Mouse (Mus musculus): ENCODE measurements around the gene Gm45902. TPM values are rescaled to one million over a fixed set of nuclear protein-coding genes. Genes with fewer than 3 reads are reported as not detected.
A peak's percentile ranks its signal among the peaks of the same experiment; 100 is the strongest.

Gm45902 gene
- total RNA-seq, 1 experiment = 10.2 TPM

DNA sequence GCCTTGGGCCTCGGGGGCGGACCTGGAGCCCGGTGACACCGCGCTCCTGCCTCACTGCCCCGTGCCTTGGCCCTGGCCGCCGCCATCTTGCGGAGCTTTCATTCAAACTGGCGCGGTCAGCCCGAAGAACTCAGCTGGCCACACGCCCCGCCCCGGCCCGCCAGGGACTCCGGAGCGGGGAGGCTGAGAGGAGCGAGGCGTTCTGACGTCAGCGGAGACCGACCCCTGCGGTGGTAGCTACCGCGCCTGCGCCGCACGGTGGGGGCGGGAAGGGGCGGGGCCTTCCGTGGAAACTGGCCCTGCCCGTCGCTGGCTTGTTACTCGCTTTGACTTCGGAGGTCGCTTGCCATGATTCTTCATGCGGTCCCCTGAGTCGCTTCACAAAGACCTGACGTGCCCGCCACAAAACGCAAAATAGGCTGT is 37.7 kb downstream of the Gm45902 start, which contains the start of gene Suv39h2:
Gene Suv39h2 (minus strand): TSS at position 171 of the 423 bp plus-strand sequence.
- Histone ChIP-seq H3K4me1 (ENCODE audit: control insufficient read depth in 2 of 2, insufficient read depth in 2 of 2, low read length in 2 of 2, poor library complexity in 1 of 2) (peaks cover 0 to 2% of the 10 kb centered on the region in 2 experiments; a peak in 2 of 4 replicates), H3K36me3 (ENCODE audit: control insufficient read depth, insufficient read depth, low read length, poor library complexity, severe bottlenecking) (peaks cover 6% of the 10 kb centered on the region; the same call in 1 of the 2 replicates), H3K9ac (ENCODE audit: insufficient read depth, low read depth, low read length, poor library complexity, severe bottlenecking) (peak within 1 kb of the TSS; percentile 89), H3K9me3 (ENCODE audit: control insufficient read depth, insufficient read depth, low read depth, low read length) (no peaks in the 10 kb centered on the region), H3K27ac (ENCODE audit: insufficient read depth, low read depth, low read length, poor library complexity, severe bottlenecking) (peak within 1 kb of the TSS; percentile 72), H3K4me3 (ENCODE audit: insufficient read depth in 1 of 2, low read depth in 1 of 2, low read length in 2 of 2, poor library complexity in 1 of 2, severe bottlenecking in 1 of 2) (peak within 1 kb of the TSS; percentile 94 to 98)
- peak; percentile 83 for DNase-seq (ENCODE audit: low read depth, low spot score)
- in situ Hi-C loops (cut with MboI; ENCODE audit: low sequenced_read_pairs in 2 of 2, unreplicated experiment in 2 of 2) = no loop called here
- TF ChIP-seq CHD2 (IDR thresholded peaks at IDR 0.05; ENCODE audit: low read depth, low read length) (no peak), ZNF384 (IDR thresholded peaks at IDR 0.05; ENCODE audit: low read depth, low read length) (no peak), HCFC1 (IDR thresholded peaks at IDR 0.05; ENCODE audit: borderline replicate concordance, insufficient read depth, low read length) (no peak), MAFK (IDR thresholded peaks at IDR 0.05; ENCODE audit: insufficient read depth, low read depth, low read length) (no peak), ZC3H11A (IDR thresholded peaks at IDR 0.05; ENCODE audit: borderline replicate concordance, low read depth, low read length) (no peak)

DNA sequence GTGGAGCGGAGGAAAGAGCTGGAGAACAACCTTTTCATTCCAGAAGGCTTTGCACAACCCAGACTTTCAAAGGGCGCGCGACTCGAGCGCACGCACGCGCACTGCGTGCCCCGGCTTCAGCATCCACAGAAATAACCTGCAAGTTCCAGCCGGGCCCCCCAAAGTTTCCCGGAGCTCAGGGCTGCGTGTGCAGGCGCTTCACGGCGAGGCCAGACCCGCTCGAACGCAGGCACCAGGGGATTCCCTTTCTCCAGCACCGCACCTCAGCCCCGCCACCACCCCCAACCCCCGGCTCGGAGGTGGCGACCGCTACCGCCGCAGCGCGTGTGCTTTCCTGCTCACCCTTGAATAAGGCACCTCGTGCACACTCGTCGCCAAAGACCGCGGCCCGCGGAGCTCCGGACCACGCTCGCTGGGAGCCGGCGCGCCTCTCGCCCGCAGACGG is 38.2 kb downstream of the Gm45902 start:
- peak; percentile 56 for DNase-seq (ENCODE audit: low read depth, low spot score)
- no peak for TF ChIP-seq MAFK (IDR thresholded peaks at IDR 0.05; ENCODE audit: insufficient read depth, low read depth, low read length)
- TF ChIP-seq ZC3H11A (IDR thresholded peaks at IDR 0.05; ENCODE audit: borderline replicate concordance, low read depth, low read length) = no peak
- TF ChIP-seq CHD2 (IDR thresholded peaks at IDR 0.05; ENCODE audit: low read depth, low read length) = no peak
- TF ChIP-seq HCFC1 (IDR thresholded peaks at IDR 0.05; ENCODE audit: borderline replicate concordance, insufficient read depth, low read length) = no peak
- TF ChIP-seq ZNF384 (IDR thresholded peaks at IDR 0.05; ENCODE audit: low read depth, low read length) = no peak
- H3K4me1 ChIP-seq (ENCODE audit: control insufficient read depth in 2 of 2, insufficient read depth in 2 of 2, low read length in 2 of 2, poor library complexity in 1 of 2) = peaks cover 0 to 2% of the 10 kb centered on the region in 2 experiments; a peak in 2 of 4 replicates
- in situ Hi-C loops (cut with MboI; ENCODE audit: low sequenced_read_pairs in 2 of 2, unreplicated experiment in 2 of 2) = no loop called here
- peak overlapping the region; percentile 94 to 98 for H3K4me3 ChIP-seq (ENCODE audit: insufficient read depth in 1 of 2, low read depth in 1 of 2, low read length in 2 of 2, poor library complexity in 1 of 2, severe bottlenecking in 1 of 2)
- H3K27ac ChIP-seq (ENCODE audit: insufficient read depth, low read depth, low read length, poor library complexity, severe bottlenecking) = peak overlapping the region; percentile 72
- H3K9ac ChIP-seq (ENCODE audit: insufficient read depth, low read depth, low read length, poor library complexity, severe bottlenecking) = peak overlapping the region; percentile 89
- no peaks in the 10 kb centered on the region for H3K9me3 ChIP-seq (ENCODE audit: control insufficient read depth, insufficient read depth, low read depth, low read length)
- H3K36me3 ChIP-seq (ENCODE audit: control insufficient read depth, insufficient read depth, low read length, poor library complexity, severe bottlenecking) = peaks cover 6% of the 10 kb centered on the region

DNA sequence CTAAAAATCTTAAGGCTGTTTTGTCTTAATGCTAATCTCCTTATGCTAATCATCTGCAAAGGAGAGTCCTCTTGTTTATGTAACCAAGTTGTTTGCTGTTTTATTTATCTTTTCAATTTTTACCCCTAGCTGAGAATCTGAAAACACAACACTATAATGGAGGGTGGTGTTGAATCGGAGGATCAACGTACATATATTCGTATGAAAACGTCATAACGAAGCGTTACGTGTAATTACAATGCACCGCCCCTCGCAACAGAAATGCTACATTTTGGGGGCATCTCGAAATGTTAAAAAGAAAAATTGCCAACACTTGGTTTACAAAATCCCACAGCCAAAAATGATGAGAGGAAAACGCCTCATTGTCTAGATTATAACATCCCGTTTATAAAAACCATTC is 38.7 kb downstream of the Gm45902 start:
- no peak for DNase-seq (ENCODE audit: low read depth, low spot score)
- peak overlapping the region; percentile 94 to 98 for H3K4me3 ChIP-seq (ENCODE audit: insufficient read depth in 1 of 2, low read depth in 1 of 2, low read length in 2 of 2, poor library complexity in 1 of 2, severe bottlenecking in 1 of 2)
- no peak for TF ChIP-seq HCFC1 (IDR thresholded peaks at IDR 0.05; ENCODE audit: borderline replicate concordance, insufficient read depth, low read length)
- TF ChIP-seq CHD2 (IDR thresholded peaks at IDR 0.05; ENCODE audit: low read depth, low read length) = no peak
- H3K9ac ChIP-seq (ENCODE audit: insufficient read depth, low read depth, low read length, poor library complexity, severe bottlenecking) = peak overlapping the region; percentile 89
- no peak overlapping the region; the same call in 1 of the 2 replicates for H3K27ac ChIP-seq (ENCODE audit: insufficient read depth, low read depth, low read length, poor library complexity, severe bottlenecking)
- in situ Hi-C loops (cut with MboI; ENCODE audit: low sequenced_read_pairs in 2 of 2, unreplicated experiment in 2 of 2) = no loop called here
- peaks cover 9% of the 10 kb centered on the region for H3K36me3 ChIP-seq (ENCODE audit: control insufficient read depth, insufficient read depth, low read length, poor library complexity, severe bottlenecking)
- peaks cover 0 to 2% of the 10 kb centered on the region in 2 experiments; a peak in 2 of 4 replicates for H3K4me1 ChIP-seq (ENCODE audit: control insufficient read depth in 2 of 2, insufficient read depth in 2 of 2, low read length in 2 of 2, poor library complexity in 1 of 2)
- H3K9me3 ChIP-seq (ENCODE audit: control insufficient read depth, insufficient read depth, low read depth, low read length) = no peaks in the 10 kb centered on the region

DNA sequence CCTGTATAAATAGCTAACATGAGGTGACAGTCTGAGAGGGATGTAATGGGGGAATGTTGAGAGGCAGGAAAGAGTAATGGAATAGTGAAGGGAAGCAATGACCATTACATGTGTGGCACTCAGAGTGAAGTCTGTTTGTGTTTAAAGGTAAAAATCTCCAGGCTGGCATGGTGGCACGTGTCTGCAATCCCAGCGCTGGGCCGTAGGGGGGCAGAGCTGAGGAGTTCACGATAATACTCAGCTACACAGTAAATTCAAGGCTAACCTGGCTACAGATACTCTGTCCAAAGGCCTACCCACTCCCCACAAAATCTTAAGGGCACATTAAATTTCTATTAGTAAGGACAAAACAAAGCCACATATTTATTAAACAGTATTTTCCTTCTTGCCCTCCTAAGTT is 56.0 kb downstream of the Gm45902 start:
- Histone ChIP-seq H3K9me3 (ENCODE audit: control insufficient read depth, insufficient read depth, low read depth, low read length) (no peaks in the 10 kb centered on the region), H3K4me1 (ENCODE audit: control insufficient read depth in 2 of 2, insufficient read depth in 2 of 2, low read length in 2 of 2, poor library complexity in 1 of 2) (no peaks in the 10 kb centered on the region), H3K36me3 (ENCODE audit: control insufficient read depth, insufficient read depth, low read length, poor library complexity, severe bottlenecking) (peaks cover 17% of the 10 kb centered on the region), H3K4me3 (ENCODE audit: insufficient read depth in 1 of 2, low read depth in 1 of 2, low read length in 2 of 2, poor library complexity in 1 of 2, severe bottlenecking in 1 of 2) (no peak overlapping the region), H3K27ac (ENCODE audit: insufficient read depth, low read depth, low read length, poor library complexity, severe bottlenecking) (no peak overlapping the region), H3K9ac (ENCODE audit: insufficient read depth, low read depth, low read length, poor library complexity, severe bottlenecking) (no peak overlapping the region)
- TF ChIP-seq MAFK (IDR thresholded peaks at IDR 0.05; ENCODE audit: insufficient read depth, low read depth, low read length) = no peak
- TF ChIP-seq ZNF384 (IDR thresholded peaks at IDR 0.05; ENCODE audit: low read depth, low read length) = no peak
- no peak for TF ChIP-seq ZC3H11A (IDR thresholded peaks at IDR 0.05; ENCODE audit: borderline replicate concordance, low read depth, low read length)
- no peak for TF ChIP-seq HCFC1 (IDR thresholded peaks at IDR 0.05; ENCODE audit: borderline replicate concordance, insufficient read depth, low read length)
- TF ChIP-seq CHD2 (IDR thresholded peaks at IDR 0.05; ENCODE audit: low read depth, low read length) = no peak
- in situ Hi-C loops (cut with MboI; ENCODE audit: low sequenced_read_pairs in 2 of 2, unreplicated experiment in 2 of 2) = no loop called here
- no peak for DNase-seq (ENCODE audit: low read depth, low spot score)

Other genes with a start within 250 kb of the Gm45902 start
- 34.1 and 36.8 TPM in 2 replicates for gene Nmt2, start 228.6 kb downstream of the Gm45902 start, total RNA-seq (2012; rRNA removed)
- gene Rpp38, start 180.1 kb downstream of the Gm45902 start, total RNA-seq (2012; rRNA removed) = 12.0 and 20.2 TPM in 2 replicates
- gene Acbd7, start 176.6 kb downstream of the Gm45902 start, total RNA-seq (2012; rRNA removed) = 2.5 and 3.7 TPM in 2 replicates
- not detected in 2 replicates for gene Olah, start 115.6 kb downstream of the Gm45902 start, total RNA-seq (2012; rRNA removed)
- gene Meig1, start 90.1 kb downstream of the Gm45902 start, total RNA-seq (2012; rRNA removed) = not detected in 2 replicates
- gene Dclre1c, start 88.7 kb downstream of the Gm45902 start, total RNA-seq (2012; rRNA removed) = 8.3 and 12.0 TPM in 2 replicates
- gene Suv39h2, start 37.8 kb downstream of the Gm45902 start, total RNA-seq (2012; rRNA removed) = 21.3 and 22.8 TPM in 2 replicates
- 114 and 149 TPM in 2 replicates for gene Hspa14, start within 50 bp of the Gm45902 start, total RNA-seq (2012; rRNA removed)
- gene Cdnf, start 240 bp upstream of the Gm45902 start, total RNA-seq (2012; rRNA removed) = 0.48 and 0.58 TPM in 2 replicates
- gene Fam107b, start 57.7 kb upstream of the Gm45902 start, total RNA-seq (2012; rRNA removed) = 7.3 and 15.0 TPM in 2 replicates